Mouse (Mus musculus) C2C12 (cell line): Measurements from ENCODE around the gene Sorl1.

Source experiments
- CEBPB ChIP-seq: IDR thresholded peaks from one replicate; pipeline ENCODE4 v1.6.1; 2011; ENCODE audit warnings: low read depth, mild to moderate bottlenecking, control low read depth, moderate library complexity
- CTCF ChIP-seq: IDR thresholded peaks from one replicate; pipeline ENCODE4 v1.5.1; 2011; ENCODE audit not compliant: control insufficient read depth, insufficient read depth, insufficient read length
- FOSL1 ChIP-seq: IDR thresholded peaks from one replicate; pipeline ENCODE4 v1.8.0; 2011; ENCODE audit warnings: mild to moderate bottlenecking, low read length; ENCODE audit not compliant: poor library complexity, insufficient read depth, severe bottlenecking
- MAX ChIP-seq: IDR thresholded peaks from one replicate; pipeline ENCODE4 v1.6.1; 2011; ENCODE audit warnings: mild to moderate bottlenecking, control low read depth
- MYOD1 ChIP-seq: IDR thresholded peaks from one replicate; pipeline ENCODE4 v1.6.1; 2011; ENCODE audit warnings: low read depth; ENCODE audit not compliant: control insufficient read depth, insufficient read length
- MYOG ChIP-seq: IDR thresholded peaks from one replicate; pipeline ENCODE4 v1.6.1; 2011; ENCODE audit not compliant: control insufficient read depth, insufficient read length; ENCODE audit errors: extremely low read depth

GRCm38 (mm10) chr9:42138248-42138858 is 14.3 kb upstream of the Sorl1 start:
- TF ChIP-seq FOSL1 (no peak), CTCF (no peak), CEBPB (no peak), MYOG (no peak), MAX (no peak), MYOD1 (no peak)
